Mouse (Mus musculus): Measurements from ENCODE around the gene Dop1b. TPM values are rescaled to one million over a fixed set of nuclear protein-coding genes. Genes with fewer than 3 reads are reported as not detected.

Gene Dop1b
- polyA plus RNA-seq, 1 experiment from 2014 or later, result 31.0 TPM

Other genes with a start within 250 kb of the Dop1b start
- gene Setd4, start 107.8 kb upstream of the Dop1b start, polyA plus RNA-seq (2015; fragmentation: Nextera tagmentation; extraction: Ambion mirVana), result 17.3 and 18.6 TPM in 2 replicates
- gene Cbr1, start 106.1 kb upstream of the Dop1b start, polyA plus RNA-seq (2015; fragmentation: Nextera tagmentation; extraction: Ambion mirVana), result 150 and 162 TPM in 2 replicates
- not detected in 2 replicates for gene Gm5678, start 83.8 kb upstream of the Dop1b start, polyA plus RNA-seq (2015; fragmentation: Nextera tagmentation; extraction: Ambion mirVana)
- gene Cbr3, start 28.7 kb upstream of the Dop1b start, polyA plus RNA-seq (2015; fragmentation: Nextera tagmentation; extraction: Ambion mirVana), result 0.89 and 0.99 TPM in 2 replicates
- 34.2 and 42.4 TPM in 2 replicates for gene Morc3, start 120.2 kb downstream of the Dop1b start, polyA plus RNA-seq (2015; fragmentation: Nextera tagmentation; extraction: Ambion mirVana)
- gene Chaf1b, start 172.0 kb downstream of the Dop1b start, polyA plus RNA-seq (2015; fragmentation: Nextera tagmentation; extraction: Ambion mirVana), result 21.4 and 26.5 TPM in 2 replicates